In genomic region chr19:27382131-27382530, GRCm38 (mm10) we compare ENCODE assay signal across 21 mouse cellular contexts. TPM values are rescaled to one million over a fixed set of nuclear protein-coding genes. Genes with fewer than 3 reads are reported as not detected.
A peak's percentile ranks its signal among the peaks of the same experiment; 100 is the strongest.
DNase-seq lines count a peak whose midpoint lies in the region; ATAC-seq and TF ChIP-seq lines count a peak whose summit lies in the region.
"Had no signal": no experiment of that assay in that cellular context is flagged by ENCODE, and none has a peak within 500 bp of the region (broad histone marks: within the 10 kb centered on the region; RNA-seq: fewer than 3 reads in every experiment).

No protein-coding gene starts in this region.

- no peak overlapping the region for H3K9ac ChIP-seq in forebrain, postnatal 0 days
- no peak overlapping the region for H3K9ac ChIP-seq in forebrain, embryonic 13.5 days
- H3K9ac ChIP-seq in heart, postnatal 0 days (replicated peaks; ENCODE audit: low read depth, low read length) = no peak overlapping the region
- H3K9ac ChIP-seq in lung, postnatal 0 days (replicated peaks; ENCODE audit: low read depth) = no peak overlapping the region
- H3K9ac ChIP-seq in midbrain, embryonic 14.5 days (replicated peaks; ENCODE audit: low read length) = no peak overlapping the region
- H3K9ac ChIP-seq: embryonic facial prominence, embryonic 13.5 days; heart, embryonic 13.5 days; hindbrain, embryonic 14.5 days; intestine, embryonic 15.5 days had no signal

- no peak overlapping the region for H3K4me2 ChIP-seq in forebrain, postnatal 0 days (ENCODE audit: low read depth)
- H3K4me2 ChIP-seq in forebrain, embryonic 13.5 days = no peak overlapping the region
- no peak overlapping the region for H3K4me2 ChIP-seq in heart, postnatal 0 days (ENCODE audit: low read depth, low read length)
- no peak overlapping the region for H3K4me2 ChIP-seq in lung, postnatal 0 days (replicated peaks; ENCODE audit: low read depth, low read length)
- H3K4me2 ChIP-seq in midbrain, embryonic 14.5 days (ENCODE audit: low read length) = no peak overlapping the region
- H3K4me2 ChIP-seq: embryonic facial prominence, embryonic 13.5 days; heart, embryonic 13.5 days; hindbrain, embryonic 14.5 days; intestine, embryonic 15.5 days had no signal

- no peaks in the 10 kb centered on the region for H3K4me1 ChIP-seq in forebrain, postnatal 0 days (ENCODE audit: insufficient read depth)
- H3K4me1 ChIP-seq in forebrain, embryonic 13.5 days = 0 out of 2 replicates have a peak, but pooled peaks cover 4% of the 10 kb centered on the region
- peaks cover 10% of the 10 kb centered on the region; the same call in 1 of the 2 replicates for H3K4me1 ChIP-seq in heart, postnatal 0 days (ENCODE audit: control insufficient read depth, insufficient read depth)
- no peaks in the 10 kb centered on the region for H3K4me1 ChIP-seq in lung, postnatal 0 days (ENCODE audit: insufficient read depth, low read depth, low read length)
- H3K4me1 ChIP-seq in midbrain, embryonic 14.5 days (ENCODE audit: control insufficient read depth, insufficient read depth, low read length) = no peaks in the 10 kb centered on the region
- H3K4me1 ChIP-seq: hindbrain, embryonic 10.5 days; intestine, embryonic 15.5 days had no signal

- ATAC-seq in forebrain, postnatal 0 days = no peak
- ATAC-seq in forebrain, embryonic 13.5 days = no peak
- no peak for ATAC-seq in heart, postnatal 0 days (ENCODE audit: insufficient read depth, low read depth)
- no peak for ATAC-seq in lung, postnatal 0 days
- no peak for ATAC-seq in midbrain, embryonic 14.5 days (ENCODE audit: low FRiP score, low TSS enrichment)
- ATAC-seq: intestine, embryonic 15.5 days had no signal

- no peak for TF ChIP-seq CTCF in forebrain, postnatal 0 days (IDR thresholded peaks at IDR 0.05; ENCODE audit: low read depth)
- no peak for TF ChIP-seq CTCF in heart, postnatal 0 days (IDR thresholded peaks at IDR 0.05; ENCODE audit: low read depth)
- TF ChIP-seq CTCF in lung, postnatal 0 days (IDR thresholded peaks at IDR 0.05) = no peak

- peak; percentile 47 for DNase-seq in forebrain, postnatal 0 days
- peak; percentile 14 for DNase-seq in heart, postnatal 0 days (ENCODE audit: low spot score)
- no peak for DNase-seq in heart, postnatal 4 days
- DNase-seq in lung, postnatal 36 days = peak; percentile 38
- DNase-seq in lung, postnatal 0 days (ENCODE audit: low spot score) = no peak
- peak; percentile 10 for DNase-seq in telencephalon, adult 2 months (ENCODE audit: low read depth, low spot score)
- DNase-seq in midbrain, embryonic 14.5 days = no peak
- DNase-seq: adrenal gland, postnatal 10 days; cerebellum, adult 18-20 months; cerebellum, adult 9-11 months; cerebellum, postnatal 36 days; gastrocnemius, adult 2 months; gastrocnemius, postnatal 25 days; kidney, adult 18-20 months had no signal

- no peaks in the 10 kb centered on the region for H3K27me3 ChIP-seq in forebrain, postnatal 0 days (ENCODE audit: insufficient read depth, low read length)
- H3K27me3 ChIP-seq in forebrain, embryonic 13.5 days = no peaks in the 10 kb centered on the region
- no peaks in the 10 kb centered on the region for H3K27me3 ChIP-seq in heart, postnatal 0 days (ENCODE audit: control insufficient read depth, insufficient read depth, low read length)
- H3K27me3 ChIP-seq in lung, postnatal 0 days (replicated peaks; ENCODE audit: insufficient read depth, low read length) = no peaks in the 10 kb centered on the region
- H3K27me3 ChIP-seq in midbrain, embryonic 14.5 days (ENCODE audit: control insufficient read depth, insufficient read depth, low read length) = no peaks in the 10 kb centered on the region
- H3K27me3 ChIP-seq: embryonic facial prominence, embryonic 13.5 days; heart, embryonic 13.5 days; intestine, embryonic 15.5 days had no signal

- no peaks in the 10 kb centered on the region for H3K9me3 ChIP-seq in forebrain, postnatal 0 days (ENCODE audit: low read length)
- H3K9me3 ChIP-seq in forebrain, embryonic 13.5 days (replicated peaks) = no peaks in the 10 kb centered on the region
- no peaks in the 10 kb centered on the region for H3K9me3 ChIP-seq in heart, postnatal 0 days (replicated peaks; ENCODE audit: control insufficient read depth, low read length)
- H3K9me3 ChIP-seq in lung, postnatal 0 days (ENCODE audit: low read length) = no peaks in the 10 kb centered on the region
- no peaks in the 10 kb centered on the region for H3K9me3 ChIP-seq in midbrain, embryonic 14.5 days (ENCODE audit: control insufficient read depth, low read length)
- H3K9me3 ChIP-seq: heart, embryonic 13.5 days; hindbrain, embryonic 10.5 days; intestine, embryonic 15.5 days had no signal

- H3K27ac ChIP-seq in forebrain, postnatal 0 days (ENCODE audit: low read depth, low read length) = no peak overlapping the region
- no peak overlapping the region for H3K27ac ChIP-seq in forebrain, embryonic 13.5 days
- H3K27ac ChIP-seq in heart, postnatal 0 days (ENCODE audit: low read depth) = no peak overlapping the region
- no peak overlapping the region for H3K27ac ChIP-seq in lung, postnatal 0 days (ENCODE audit: low read length)
- H3K27ac ChIP-seq in midbrain, embryonic 14.5 days (replicated peaks; ENCODE audit: low read depth, low read length) = no peak overlapping the region
- H3K27ac ChIP-seq: embryonic facial prominence, embryonic 13.5 days; gastrocnemius, adult 2 months; heart, embryonic 13.5 days; hindbrain, embryonic 10.5 days; hindbrain, embryonic 14.5 days; intestine, embryonic 15.5 days had no signal

- TF ChIP-seq EP300 in heart, postnatal 0 days (IDR thresholded peaks at IDR 0.05; ENCODE audit: low read depth) = no peak
- no peak for TF ChIP-seq EP300 in lung, postnatal 0 days (IDR thresholded peaks at IDR 0.05)

- 50% methylated on average over 1 of the region's 1 CpGs for WGBS in forebrain, postnatal 0 days
- WGBS in forebrain, embryonic 13.5 days = 94% methylated on average over 1 of the region's 1 CpGs
- WGBS in heart, postnatal 0 days = 16% methylated on average over 1 of the region's 1 CpGs
- WGBS in lung, postnatal 0 days = 50% methylated on average over 1 of the region's 1 CpGs
- 86% methylated on average over 1 of the region's 1 CpGs for WGBS in midbrain, embryonic 14.5 days

- H3K4me3 ChIP-seq in forebrain, postnatal 0 days (ENCODE audit: low read depth, low read length) = no peak overlapping the region
- H3K4me3 ChIP-seq in forebrain, embryonic 13.5 days = no peak overlapping the region
- H3K4me3 ChIP-seq in heart, postnatal 0 days (ENCODE audit: low read depth, low read length) = no peak overlapping the region
- no peak overlapping the region for H3K4me3 ChIP-seq in lung, postnatal 0 days (ENCODE audit: low read depth, low read length)
- no peak overlapping the region for H3K4me3 ChIP-seq in midbrain, embryonic 14.5 days (replicated peaks; ENCODE audit: low read depth, low read length)
- H3K4me3 ChIP-seq: embryonic facial prominence, embryonic 13.5 days; gastrocnemius, adult 2 months; heart, embryonic 13.5 days; hindbrain, embryonic 10.5 days; intestine, embryonic 15.5 days had no signal

- peaks cover 12% of the 10 kb centered on the region for H3K36me3 ChIP-seq in forebrain, postnatal 0 days (ENCODE audit: insufficient read depth)
- peaks cover 26% of the 10 kb centered on the region for H3K36me3 ChIP-seq in forebrain, embryonic 13.5 days (ENCODE audit: poor library complexity, severe bottlenecking)
- H3K36me3 ChIP-seq in heart, postnatal 0 days (replicated peaks; ENCODE audit: control insufficient read depth, insufficient read depth, low read length) = peaks cover 18% of the 10 kb centered on the region
- H3K36me3 ChIP-seq in lung, postnatal 0 days (ENCODE audit: insufficient read depth, low read length) = 0 out of 2 replicates have a peak, but pooled peaks cover 5% of the 10 kb centered on the region
- peaks cover 19% of the 10 kb centered on the region for H3K36me3 ChIP-seq in midbrain, embryonic 14.5 days (ENCODE audit: control insufficient read depth, insufficient read depth, low read length)

RNA-seq across cellular contexts. Expression of gene Pum3, which starts 47.5 kb away (rescaled TPM):
- total RNA-seq in forebrain, postnatal 0 days (2014; rRNA removed) = 29.4 and 36.2 TPM in 2 replicates
- polyA plus RNA-seq in forebrain, postnatal 0 days (2015; fragmentation: Nextera tagmentation; extraction: Ambion mirVana) = 58.8 and 59.7 TPM in 2 replicates
- polyA plus RNA-seq in forebrain, embryonic 13.5 days (2015; fragmentation: Nextera tagmentation; extraction: Ambion mirVana) = 74.0 and 88.8 TPM in 2 replicates
- total RNA-seq in heart, postnatal 0 days (2014; rRNA removed; ENCODE audit: low replicate concordance) = 4.5 and 5.0 TPM in 2 replicates
- 34.9 and 53.3 TPM in 2 replicates for polyA plus RNA-seq in heart, postnatal 0 days (2015; fragmentation: Nextera tagmentation; extraction: Ambion mirVana)
- total RNA-seq in heart, postnatal 4 days (2021) = 10 to 100 TPM; 40.1 to 45.0 TPM
- 41.1 and 47.9 TPM in 2 replicates for polyA plus RNA-seq in lung, postnatal 0 days (2015; fragmentation: Nextera tagmentation; extraction: Ambion mirVana)
- polyA plus RNA-seq in midbrain, embryonic 14.5 days (2014; fragmentation: Nextera tagmentation; extraction: Ambion mirVana) = 54.5 and 59.6 TPM in 2 replicates

RNA-seq across cellular contexts. Expression of gene Kcnv2, which starts 59.7 kb away (rescaled TPM):
- 0.08 and 0.10 TPM in 2 replicates for total RNA-seq in forebrain, postnatal 0 days (2014; rRNA removed)
- not detected in 2 replicates for polyA plus RNA-seq in forebrain, postnatal 0 days (2015; fragmentation: Nextera tagmentation; extraction: Ambion mirVana)
- polyA plus RNA-seq in forebrain, embryonic 13.5 days (2015; fragmentation: Nextera tagmentation; extraction: Ambion mirVana) = not detected in 2 replicates
- not detected in 2 replicates for total RNA-seq in heart, postnatal 0 days (2014; rRNA removed; ENCODE audit: low replicate concordance)
- polyA plus RNA-seq in heart, postnatal 0 days (2015; fragmentation: Nextera tagmentation; extraction: Ambion mirVana) = 0.03 and 0.04 TPM in 2 replicates
- under 1 TPM in 1 of 2 experiments, not detected in 1; 0.09 TPM for total RNA-seq in heart, postnatal 4 days (2021)
- 0.02 TPM in 1 of 2 replicates, not detected in the other for polyA plus RNA-seq in lung, postnatal 0 days (2015; fragmentation: Nextera tagmentation; extraction: Ambion mirVana)
- polyA plus RNA-seq in midbrain, embryonic 14.5 days (2014; fragmentation: Nextera tagmentation; extraction: Ambion mirVana) = 0.07 and 0.08 TPM in 2 replicates
- total RNA-seq: granulocyte monocyte progenitor cell, adult 5-6 weeks had no signal

Comparison
In these comparisons a context has a peak if more than half of its experiments do, and no peak if none do; other contexts are left out.
1. DNase-seq: peak in forebrain, postnatal 0 days (single experiment), heart, postnatal 0 days (single experiment), lung, postnatal 36 days (single experiment) and telencephalon, adult 2 months (single experiment); none in heart, postnatal 4 days (single experiment), lung, postnatal 0 days (single experiment) and midbrain, embryonic 14.5 days (single experiment).